Mouse (Mus musculus): ENCODE measurements at regions not wholly inside any gene's neighbourhood (a gene's known extent, or its start where the extent isn't known, plus 50 kb on each side); places are given as distances from the start of the nearest gene placed in this dataset.

- no peak for DNase-seq (ENCODE audit: low spot score)
These were observed 172.9 kb upstream of the Phactr1 start for GRCm38 (mm10) chr13:42507535-42507934.

GRCm38 (mm10) chr13:42518686-42519085 is 161.7 kb upstream of the Phactr1 start:
- no peak for DNase-seq (ENCODE audit: low spot score)

GRCm38 (mm10) chr13:42522553-42522952 is 157.9 kb upstream of the Phactr1 start:
- no peak for DNase-seq (ENCODE audit: low spot score)

GRCm38 (mm10) chr13:42526163-42526562 is 154.3 kb upstream of the Phactr1 start:
- no peak for DNase-seq (ENCODE audit: low spot score)

- DNase-seq (ENCODE audit: low spot score): peak; percentile 67
These were observed 153.5 kb upstream of the Phactr1 start for GRCm38 (mm10) chr13:42526966-42527365.

- DNase-seq (ENCODE audit: low spot score): no peak
These were observed 152.3 kb upstream of the Phactr1 start for GRCm38 (mm10) chr13:42528169-42528568.

- no peak for DNase-seq (ENCODE audit: low spot score)
These were observed 143.8 kb upstream of the Phactr1 start for GRCm38 (mm10) chr13:42536501-42537210.

GRCm38 (mm10) chr13:42538046-42538445 is 142.4 kb upstream of the Phactr1 start:
- no peak for DNase-seq (ENCODE audit: low spot score)

GRCm38 (mm10) chr13:42544536-42545094 is 135.8 kb upstream of the Phactr1 start:
- no peak for DNase-seq (ENCODE audit: low spot score)

- no peak for DNase-seq (ENCODE audit: low spot score)
These were observed 134.0 kb upstream of the Phactr1 start for GRCm38 (mm10) chr13:42546389-42546788.

- DNase-seq (ENCODE audit: low spot score): no peak
These were observed 133.6 kb upstream of the Phactr1 start for GRCm38 (mm10) chr13:42546851-42547250.

GRCm38 (mm10) chr13:42549021-42549559 is 131.3 kb upstream of the Phactr1 start:
- no peak for DNase-seq (ENCODE audit: low spot score)

- no peak for DNase-seq (ENCODE audit: low spot score)
These were observed 125.5 kb upstream of the Phactr1 start for GRCm38 (mm10) chr13:42554961-42555360.

GRCm38 (mm10) chr13:42558526-42558925 is 121.9 kb upstream of the Phactr1 start:
- DNase-seq (ENCODE audit: low spot score): no peak

GRCm38 (mm10) chr13:42561446-42561845 is 119.0 kb upstream of the Phactr1 start:
- DNase-seq (ENCODE audit: low spot score): no peak

GRCm38 (mm10) chr13:42565291-42566058 is 114.9 kb upstream of the Phactr1 start:
- DNase-seq (ENCODE audit: low spot score): no peak

GRCm38 (mm10) chr13:42570600-42571348 is 109.6 kb upstream of the Phactr1 start:
- no peak for DNase-seq (ENCODE audit: low spot score)

- DNase-seq (ENCODE audit: low spot score): no peak
These were observed 106.2 kb upstream of the Phactr1 start for GRCm38 (mm10) chr13:42574189-42574588.

- peak; percentile 87 for DNase-seq (ENCODE audit: low spot score)
These were observed 104.5 kb upstream of the Phactr1 start for GRCm38 (mm10) chr13:42575725-42576426.

- DNase-seq (ENCODE audit: low spot score): no peak
These were observed 101.0 kb upstream of the Phactr1 start for GRCm38 (mm10) chr13:42579471-42579870.

GRCm38 (mm10) chr13:42589136-42589535 is 91.3 kb upstream of the Phactr1 start:
- peak; percentile 58 for DNase-seq (ENCODE audit: low spot score)
